Mouse (Mus musculus): ENCODE measurements around the gene Camkmt. TPM values are rescaled to one million over a fixed set of nuclear protein-coding genes. Genes with fewer than 3 reads are reported as not detected.

Camkmt gene
- total and polyA plus RNA-seq, 3 experiments = 1.6 to 5.9 TPM; not detected in 1

- H3K36me3 ChIP-seq (ENCODE audit: control insufficient read depth in 1 of 2, insufficient read depth in 2 of 2, low read length in 2 of 2) = no peaks in the 10 kb centered on the region
- H3K9ac ChIP-seq (ENCODE audit: control insufficient read depth, low read depth, low read length, poor library complexity, severe bottlenecking) = no peak overlapping the region
- no peaks in the 10 kb centered on the region for H3K79me2 ChIP-seq (ENCODE audit: control insufficient read depth, insufficient read depth, low read length, poor library complexity)
- H3K4me1 ChIP-seq (ENCODE audit: control insufficient read depth in 1 of 2, insufficient read depth in 2 of 2, low read length in 2 of 2) = no peaks in the 10 kb centered on the region
- TF ChIP-seq ETS1 (IDR thresholded peaks at IDR 0.05; ENCODE audit: low read depth, low read length) = no peak
- TF ChIP-seq MEF2A (IDR thresholded peaks at IDR 0.05; ENCODE audit: extremely low read depth, insufficient replicate concordance, low read depth, low read length, poor library complexity, severe bottlenecking) = no peak
- TF ChIP-seq SMC3 (IDR thresholded peaks at IDR 0.05; ENCODE audit: low read depth, low read length) = no peak
- TF ChIP-seq HCFC1 (IDR thresholded peaks at IDR 0.05; ENCODE audit: low read depth, low read length) = no peak
- TF ChIP-seq CHD1 (IDR thresholded peaks at IDR 0.05; ENCODE audit: low read depth, low read length) = no peak
- no peak for TF ChIP-seq NRF1 (IDR thresholded peaks at IDR 0.05; ENCODE audit: insufficient read depth, low read depth, low read length, poor library complexity, severe bottlenecking)
- no peak for TF ChIP-seq GATA1 (IDR thresholded peaks at IDR 0.05; ENCODE audit: low read depth, low read length)
- TF ChIP-seq JUND (IDR thresholded peaks at IDR 0.05; ENCODE audit: low read depth, low read length) = no peak
- no peak for TF ChIP-seq USF1 (IDR thresholded peaks at IDR 0.05; ENCODE audit: low read depth, low read length)
- no peak for TF ChIP-seq CHD2 (IDR thresholded peaks at IDR 0.05; ENCODE audit: low read length)
- no peak for TF ChIP-seq TCF12 (IDR thresholded peaks at IDR 0.05; ENCODE audit: low read depth, low read length)
- no peak for TF ChIP-seq NELFE (IDR thresholded peaks at IDR 0.05; ENCODE audit: low read depth, low read length)
- no peak for TF ChIP-seq ZKSCAN1 (IDR thresholded peaks at IDR 0.05; ENCODE audit: low read depth, low read length)
- no peak for TF ChIP-seq TAL1 (IDR thresholded peaks at IDR 0.05; ENCODE audit: low read length)
- no peak for TF ChIP-seq ZNF384 (IDR thresholded peaks at IDR 0.05; ENCODE audit: low read depth, low read length)
- TF ChIP-seq MAX (IDR thresholded peaks at IDR 0.05; ENCODE audit: low read length) = no peak
- TF ChIP-seq MAZ (IDR thresholded peaks at IDR 0.05; ENCODE audit: low read depth, low read length) = no peak
- TF ChIP-seq RCOR1 (IDR thresholded peaks at IDR 0.05; ENCODE audit: low read depth, low read length) = no peak
- TF ChIP-seq RAD21 (IDR thresholded peaks at IDR 0.05; ENCODE audit: low read depth, low read length) = no peak
- no peaks in the 10 kb centered on the region for H3K9me3 ChIP-seq (replicated peaks; ENCODE audit: insufficient read depth, low read length)
- H3K4me3 ChIP-seq (ENCODE audit: control insufficient read depth in 1 of 2, insufficient read depth in 1 of 2, low read depth in 2 of 2, low read length in 2 of 2) = no peak overlapping the region
- no peak for DNase-seq (ENCODE audit: low read depth, low spot score)
- no peaks in the 10 kb centered on the region for H3K27me3 ChIP-seq (ENCODE audit: control insufficient read depth in 1 of 2, insufficient read depth in 2 of 2, low read length in 2 of 2)
- H3K27ac ChIP-seq (ENCODE audit: control insufficient read depth, low read depth, low read length) = no peak overlapping the region
Measured at GRCm38 (mm10) chr17:85361006-85361405, 270.7 kb downstream of the Camkmt start.

GRCm38 (mm10) chr17:85367319-85367718, 277.0 kb downstream of the Camkmt start:
- DNase-seq (ENCODE audit: low read depth, low spot score) = no peak
- Histone ChIP-seq H3K4me3 (ENCODE audit: control insufficient read depth in 1 of 2, insufficient read depth in 1 of 2, low read depth in 2 of 2, low read length in 2 of 2) (no peak overlapping the region), H3K79me2 (ENCODE audit: control insufficient read depth, insufficient read depth, low read length, poor library complexity) (no peaks in the 10 kb centered on the region), H3K9ac (ENCODE audit: control insufficient read depth, low read depth, low read length, poor library complexity, severe bottlenecking) (no peak overlapping the region), H3K27me3 (ENCODE audit: control insufficient read depth in 1 of 2, insufficient read depth in 2 of 2, low read length in 2 of 2) (no peaks in the 10 kb centered on the region), H3K27ac (ENCODE audit: control insufficient read depth, low read depth, low read length) (no peak overlapping the region), H3K4me1 (ENCODE audit: control insufficient read depth in 1 of 2, insufficient read depth in 2 of 2, low read length in 2 of 2) (no peaks in the 10 kb centered on the region), H3K36me3 (ENCODE audit: control insufficient read depth in 1 of 2, insufficient read depth in 2 of 2, low read length in 2 of 2) (no peaks in the 10 kb centered on the region), H3K9me3 (replicated peaks; ENCODE audit: insufficient read depth, low read length) (no peaks in the 10 kb centered on the region)
- TF ChIP-seq JUND (IDR thresholded peaks at IDR 0.05; ENCODE audit: low read depth, low read length) (no peak), POLR2A (IDR thresholded peaks at IDR 0.05; ENCODE audit: control insufficient read depth in 1 of 2, insufficient read depth in 1 of 2, low read depth in 1 of 2, low read length in 2 of 2, poor library complexity in 1 of 2) (no peak), POLR2AphosphoS2 (IDR thresholded peaks at IDR 0.05; ENCODE audit: low read length) (no peak), CHD1 (IDR thresholded peaks at IDR 0.05; ENCODE audit: low read depth, low read length) (no peak), RAD21 (IDR thresholded peaks at IDR 0.05; ENCODE audit: low read depth, low read length) (no peak), MAFK (IDR thresholded peaks at IDR 0.05; ENCODE audit: borderline replicate concordance, low read depth, low read length) (no peak), SIN3A (IDR thresholded peaks at IDR 0.05; ENCODE audit: low read length) (no peak), ELF1 (IDR thresholded peaks at IDR 0.05; ENCODE audit: low read depth, low read length) (no peak), TCF12 (IDR thresholded peaks at IDR 0.05; ENCODE audit: low read depth, low read length) (no peak)
